Mouse (Mus musculus) 416B (cell line): ENCODE data around the gene Naaladl1.
A peak's percentile ranks its signal among the peaks of the same experiment; 100 is the strongest.
"Not testable (repeated sequence)": the region's sequence is repeated elsewhere in the genome, so short reads cannot be mapped to it uniquely, and the experiment has no call there.

Experiments
- DNase-seq: peaks from one replicate; pipeline ENCODE4 v3.0.0; 2011; ENCODE audit warnings: low read depth

Naaladl1 gene

GRCm38 (mm10) chr19:6130414-6131128 is 25.0 kb downstream of the Naaladl1 start:
- not testable (repeated sequence) for DNase-seq

GRCm38 (mm10) chr19:6132171-6132827 is 26.7 kb downstream of the Naaladl1 start:
- DNase-seq = no peak

- DNase-seq = not testable (repeated sequence)
Measured at GRCm38 (mm10) chr19:6133197-6133596, 27.6 kb downstream of the Naaladl1 start.

DNA sequence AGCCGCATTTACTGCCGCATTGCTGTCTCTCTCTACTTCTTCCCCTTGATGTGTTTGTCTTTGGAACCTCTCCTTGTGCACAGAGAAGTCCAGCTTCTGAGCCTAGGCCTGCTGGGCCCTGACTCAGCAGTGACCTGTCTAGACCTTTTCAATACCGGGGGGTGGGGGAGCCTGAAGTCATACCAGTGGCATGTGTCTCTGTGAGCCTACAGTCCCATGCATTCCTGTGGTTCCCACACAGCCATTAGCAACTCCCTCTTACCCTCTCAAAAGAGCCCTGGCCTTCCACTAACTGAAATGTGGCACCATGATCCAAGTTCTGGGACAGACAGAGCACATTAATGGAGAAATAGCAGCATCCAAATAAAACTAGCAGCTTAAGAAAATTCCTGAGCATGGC is 30.8 kb downstream of the Naaladl1 start:
- no peak for DNase-seq

- DNase-seq = no peak
Measured at GRCm38 (mm10) chr19:6139701-6140100, 34.1 kb downstream of the Naaladl1 start.

- DNase-seq = no peak
Measured at GRCm38 (mm10) chr19:6140374-6140677, 34.7 kb downstream of the Naaladl1 start.

GRCm38 (mm10) chr19:6140678-6141393 is 35.3 kb downstream of the Naaladl1 start, which contains the start of gene Batf2:
Batf2 (plus strand) TSS chr19:6140983.
- DNase-seq = peak; percentile 98

GRCm38 (mm10) chr19:6141394-6141749 is 35.8 kb downstream of the Naaladl1 start, which contains the start of gene Arl2:
Arl2 (minus strand) TSS chr19:6141548.
- peak; percentile 97 for DNase-seq

- peak; percentile 35 for DNase-seq
Measured at GRCm38 (mm10) chr19:6144842-6145241, 39.3 kb downstream of the Naaladl1 start.

DNA sequence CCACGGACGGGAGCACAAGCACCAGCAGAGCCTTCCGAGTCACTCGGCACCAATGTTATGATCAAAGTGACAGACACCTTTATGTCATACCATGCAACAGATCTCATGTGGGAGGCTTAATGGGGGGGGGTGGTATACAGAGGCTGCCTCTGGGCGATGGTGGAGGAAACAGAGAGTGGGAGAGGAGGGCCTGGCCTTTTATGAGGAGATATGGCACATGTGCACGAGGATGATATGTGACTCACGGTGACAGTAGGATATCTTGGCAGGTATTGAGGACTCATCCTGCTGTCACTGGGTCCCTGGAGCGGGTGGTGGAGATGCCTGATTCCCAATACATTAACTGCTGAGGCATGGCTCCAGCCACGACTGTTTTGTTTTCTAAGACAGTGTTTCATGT is 49.6 kb downstream of the Naaladl1 start:
- DNase-seq = no peak

DNA sequence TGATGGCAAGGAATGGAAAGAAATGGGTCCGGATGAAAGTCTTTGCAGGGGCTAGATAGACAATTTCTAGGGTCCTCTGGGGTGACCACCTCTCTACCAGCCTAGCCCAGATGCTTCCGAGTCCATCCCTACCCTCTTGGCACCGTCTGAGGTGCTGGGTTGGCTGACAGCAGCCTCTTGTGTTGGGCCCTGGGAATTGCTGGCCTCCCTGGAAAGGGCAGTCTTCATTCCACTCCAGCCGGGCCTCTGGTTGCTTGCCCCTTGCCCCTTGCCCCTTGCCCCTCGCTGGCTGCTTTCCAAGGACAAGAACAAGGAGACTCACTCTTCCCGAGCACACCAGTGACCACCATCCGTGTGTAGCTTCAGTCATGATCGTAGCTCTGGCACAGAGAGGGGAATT is 50.8 kb downstream of the Naaladl1 start:
- no peak for DNase-seq

- peak; percentile 41 for DNase-seq
Measured at GRCm38 (mm10) chr19:6157220-6157619, 51.6 kb downstream of the Naaladl1 start.

DNA sequence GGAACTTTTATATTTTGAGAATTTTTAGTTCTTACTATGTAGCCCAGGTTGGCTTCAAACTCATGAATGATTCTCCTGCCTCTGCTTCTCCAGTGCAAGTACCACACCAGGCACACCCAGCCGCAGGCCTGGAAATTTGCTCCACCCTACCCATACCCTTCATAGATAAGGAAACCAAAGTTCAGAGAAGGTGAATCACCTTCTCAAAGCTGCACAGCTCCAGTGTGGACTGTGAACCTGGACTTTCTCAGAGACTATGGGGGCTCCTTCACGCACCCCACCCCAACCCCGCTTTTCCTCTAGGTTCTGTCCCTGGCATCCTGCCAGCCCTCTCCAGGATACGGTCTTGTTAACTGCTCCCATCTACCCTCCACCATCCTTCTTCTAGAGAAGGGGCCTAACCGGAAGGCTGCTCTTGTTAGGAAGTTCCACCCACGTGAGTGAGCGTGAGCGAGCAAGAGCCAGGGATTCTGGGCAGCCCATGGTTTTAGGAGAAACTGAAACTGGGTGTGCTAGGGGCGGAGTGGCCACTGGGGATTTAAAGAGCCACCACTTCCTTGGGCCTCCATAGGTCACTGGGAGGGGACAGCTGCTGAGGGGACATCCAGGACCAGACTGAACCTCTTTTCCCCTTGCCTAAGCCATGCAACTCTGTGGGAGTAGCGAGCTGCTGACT is 58.4 kb downstream of the Naaladl1 start:
- DNase-seq = peak; percentile 44
